Mouse (Mus musculus): Measurements from ENCODE around the gene Vmn1r125. TPM values are rescaled to one million over a fixed set of nuclear protein-coding genes. Genes with fewer than 3 reads are reported as not detected.
"Not testable (repeated sequence)": the region's sequence is repeated elsewhere in the genome, so short reads cannot be mapped to it uniquely, and the experiment has no call there.

The Vmn1r125 gene
- polyA plus RNA-seq (2012; ENCODE audit: insufficient read depth, low replicate concordance) = not detected in 2 replicates

- not testable (repeated sequence) for H3K36me3 ChIP-seq (replicated peaks; ENCODE audit: low read length); H3K4me3 ChIP-seq (replicated peaks); H3K27me3 ChIP-seq (replicated peaks); H3K9me3 ChIP-seq; H3K4me1 ChIP-seq
Observed at GRCm38 (mm10) chr7:21271879-21272278, at the start of gene Vmn1r125. Vmn1r125 (plus strand) TSS chr7:21272179.

GRCm38 (mm10) chr7:21260517-21260916, 11.5 kb upstream of the Vmn1r125 start, which contains the start of gene Vmn1r124:
Vmn1r124 (minus strand) TSS chr7:21260617.
- not testable (repeated sequence) for H3K9me3 ChIP-seq; H3K27me3 ChIP-seq (replicated peaks); H3K36me3 ChIP-seq (replicated peaks; ENCODE audit: low read length); H3K4me3 ChIP-seq (replicated peaks); H3K4me1 ChIP-seq

GRCm38 (mm10) chr7:21301367-21301766, 29.4 kb downstream of the Vmn1r125 start, which contains the start of gene Vmn1r126:
Vmn1r126 (minus strand) TSS chr7:21301467.
- not testable (repeated sequence) for H3K36me3 ChIP-seq (replicated peaks; ENCODE audit: low read length); H3K4me3 ChIP-seq (replicated peaks); H3K27me3 ChIP-seq (replicated peaks); H3K9me3 ChIP-seq; H3K4me1 ChIP-seq

- H3K36me3 ChIP-seq (replicated peaks; ENCODE audit: low read length); H3K27me3 ChIP-seq (replicated peaks); H3K9me3 ChIP-seq; H3K4me1 ChIP-seq; H3K4me3 ChIP-seq (replicated peaks): not testable (repeated sequence)
Observed at GRCm38 (mm10) chr7:21319761-21320160, 47.8 kb downstream of the Vmn1r125 start, which contains the start of gene Vmn1r127. Vmn1r127 (minus strand) TSS chr7:21319861.

Other genes with a start within 250 kb of the Vmn1r125 start
- not detected in 2 replicates for gene Vmn1r120, start 218.4 kb upstream of the Vmn1r125 start, polyA plus RNA-seq (2012; ENCODE audit: insufficient read depth, low replicate concordance)
- not detected in 2 replicates for gene Vmn1r121, start 173.7 kb upstream of the Vmn1r125 start, polyA plus RNA-seq (2012; ENCODE audit: insufficient read depth, low replicate concordance)
- not detected in 2 replicates for gene Vmn1r122, start 138.1 kb upstream of the Vmn1r125 start, polyA plus RNA-seq (2012; ENCODE audit: insufficient read depth, low replicate concordance)
- gene Vmn1r123, start 110.0 kb upstream of the Vmn1r125 start, polyA plus RNA-seq (2012; ENCODE audit: insufficient read depth, low replicate concordance) = not detected in 2 replicates
- gene Gm5157, start 81.8 kb upstream of the Vmn1r125 start, polyA plus RNA-seq (2012; ENCODE audit: insufficient read depth, low replicate concordance) = not detected in 2 replicates
- gene Vmn1r124, start 11.6 kb upstream of the Vmn1r125 start, polyA plus RNA-seq (2012; ENCODE audit: insufficient read depth, low replicate concordance) = not detected in 2 replicates
- not detected in 2 replicates for gene Vmn1r126, start 29.3 kb downstream of the Vmn1r125 start, polyA plus RNA-seq (2012; ENCODE audit: insufficient read depth, low replicate concordance)
- gene Vmn1r127, start 47.7 kb downstream of the Vmn1r125 start, polyA plus RNA-seq (2012; ENCODE audit: insufficient read depth, low replicate concordance) = not detected in 2 replicates
- not detected in 2 replicates for gene Vmn1r128, start 77.2 kb downstream of the Vmn1r125 start, polyA plus RNA-seq (2012; ENCODE audit: insufficient read depth, low replicate concordance)
- not detected in 2 replicates for gene Vmn1r129, start 89.1 kb downstream of the Vmn1r125 start, polyA plus RNA-seq (2012; ENCODE audit: insufficient read depth, low replicate concordance)
- gene Gm6882, start 160.6 kb downstream of the Vmn1r125 start, polyA plus RNA-seq (2012; ENCODE audit: insufficient read depth, low replicate concordance) = not detected in 2 replicates
- not detected in 2 replicates for gene Vmn1r130, start 239.6 kb downstream of the Vmn1r125 start, polyA plus RNA-seq (2012; ENCODE audit: insufficient read depth, low replicate concordance)